Mouse (Mus musculus) retina, postnatal 1 day (tissue): ENCODE data around the gene Crp.
A peak's percentile ranks its signal among the peaks of the same experiment; 100 is the strongest.

Experiments
- DNase-seq: peaks from one replicate; pipeline ENCODE4 v3.0.0-alpha.2; 2012

Gene Crp

GRCm38 (mm10) chr1:172751241-172751640 is 53.4 kb downstream of the Crp start:
- DNase-seq, result no peak

GRCm38 (mm10) chr1:172755151-172755550 is 57.3 kb downstream of the Crp start:
- no peak for DNase-seq

- no peak for DNase-seq
Measured at GRCm38 (mm10) chr1:172759525-172759924, 61.7 kb downstream of the Crp start.

GRCm38 (mm10) chr1:172779195-172779594 is 81.3 kb downstream of the Crp start:
- DNase-seq, result no peak

- no peak for DNase-seq
Measured at GRCm38 (mm10) chr1:172785322-172785721, 87.5 kb downstream of the Crp start.

GRCm38 (mm10) chr1:172785886-172786285 is 88.0 kb downstream of the Crp start:
- DNase-seq, result no peak

- DNase-seq, result no peak
Measured at GRCm38 (mm10) chr1:172828975-172829374, 131.1 kb downstream of the Crp start.

GRCm38 (mm10) chr1:172847044-172847761 is 149.3 kb downstream of the Crp start:
- DNase-seq, result peak; percentile 8

- no peak for DNase-seq
Measured at GRCm38 (mm10) chr1:172848171-172848570, 150.3 kb downstream of the Crp start.

GRCm38 (mm10) chr1:172875265-172875664 is 177.4 kb downstream of the Crp start:
- no peak for DNase-seq

GRCm38 (mm10) chr1:172876675-172877074 is 178.8 kb downstream of the Crp start:
- DNase-seq, result no peak
